In the genomic region with DNA sequence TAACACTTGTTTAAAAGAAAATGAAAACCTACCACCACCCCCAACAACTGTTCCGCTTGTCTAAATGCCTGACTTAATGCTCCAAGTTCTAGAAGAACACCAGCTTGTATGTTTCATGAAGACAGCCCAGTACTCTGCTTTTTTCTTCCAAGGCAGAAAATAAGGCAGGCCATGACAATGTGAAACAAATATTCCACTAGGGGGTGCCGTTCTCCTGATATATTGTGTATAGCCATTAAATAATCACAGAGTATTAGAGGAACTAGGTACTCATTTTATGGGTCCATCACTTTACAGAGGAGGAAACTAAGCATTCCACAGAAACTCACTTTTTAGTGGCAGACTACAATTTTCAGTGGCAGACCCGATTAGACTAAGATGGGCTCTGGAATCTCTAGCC, we compare ENCODE assay signal across 10 mouse cellular contexts. TPM values are rescaled to one million over a fixed set of nuclear protein-coding genes. Genes with fewer than 3 reads are reported as not detected.
DNase-seq lines count a peak whose midpoint lies in the region; ATAC-seq and TF ChIP-seq lines count a peak whose summit lies in the region.
"Had no signal": no experiment of that assay in that cellular context is flagged by ENCODE, and none has a peak within 500 bp of the region (broad histone marks: within the 10 kb centered on the region; RNA-seq: fewer than 3 reads in every experiment).

No protein-coding gene starts in this region.

- no peak for ATAC-seq in hindbrain, embryonic 14.5 days (ENCODE audit: low FRiP score)
- peak; percentile 68 for ATAC-seq in neutrophil, adult 5-6 weeks (ENCODE audit: extremely low read depth, insufficient number of reproducible peaks, low FRiP score, poor library complexity, severe bottlenecking)

- H3K27me3 ChIP-seq in MEL (ENCODE audit: control insufficient read depth in 1 of 2, insufficient read depth in 2 of 2, low read length in 2 of 2) = no peaks in the 10 kb centered on the region
- H3K27me3 ChIP-seq in hindbrain, embryonic 14.5 days (ENCODE audit: control insufficient read depth, insufficient read depth, low read length) = no peaks in the 10 kb centered on the region
- H3K27me3 ChIP-seq: embryonic facial prominence, embryonic 15.5 days; lung, embryonic 15.5 days had no signal

- H3K9me3 ChIP-seq in MEL (replicated peaks; ENCODE audit: insufficient read depth, low read length) = no peaks in the 10 kb centered on the region
- no peaks in the 10 kb centered on the region for H3K9me3 ChIP-seq in hindbrain, embryonic 14.5 days (ENCODE audit: control insufficient read depth, low read length)
- H3K9me3 ChIP-seq: embryonic facial prominence, embryonic 15.5 days; lung, embryonic 15.5 days had no signal

- peak; percentile 14 to 79 (median 66); a peak in 5 of 6 replicates for TF ChIP-seq CTCF in MEL (IDR thresholded peaks at IDR 0.05 in 2 of 3, conservative IDR thresholded peaks at IDR 0.05 in 1 of 3; ENCODE audit: control insufficient read depth in 1 of 3, insufficient read depth in 1 of 3, low read depth in 2 of 3, low read length in 3 of 3, poor library complexity in 1 of 3, severe bottlenecking in 1 of 3)

- H3K79me2 ChIP-seq in MEL (ENCODE audit: control insufficient read depth, insufficient read depth, low read length, poor library complexity) = no peaks in the 10 kb centered on the region

- no peak for TF ChIP-seq EP300 in MEL (IDR thresholded peaks at IDR 0.05; ENCODE audit: low read depth in 1 of 2, low read length in 2 of 2)

- TF ChIP-seq POLR2A in MEL (IDR thresholded peaks at IDR 0.05; ENCODE audit: control insufficient read depth in 1 of 2, insufficient read depth in 1 of 2, low read depth in 1 of 2, low read length in 2 of 2, poor library complexity in 1 of 2) = no peak

- peak; percentile 72 for TF ChIP-seq RAD21 in MEL (IDR thresholded peaks at IDR 0.05; ENCODE audit: low read depth, low read length)

- H3K4me3 ChIP-seq in MEL (ENCODE audit: control insufficient read depth in 1 of 2, insufficient read depth in 1 of 2, low read depth in 2 of 2, low read length in 2 of 2) = no peak overlapping the region
- H3K4me3 ChIP-seq in hindbrain, embryonic 14.5 days (replicated peaks; ENCODE audit: low read length) = no peak overlapping the region
- H3K4me3 ChIP-seq: embryonic facial prominence, embryonic 15.5 days; lung, embryonic 15.5 days had no signal

- WGBS in hindbrain, embryonic 14.5 days = 63% methylated on average over 3 of the region's 3 CpGs

- H3K9ac ChIP-seq in MEL (ENCODE audit: control insufficient read depth, low read depth, low read length, poor library complexity, severe bottlenecking) = no peak overlapping the region
- no peak overlapping the region for H3K9ac ChIP-seq in hindbrain, embryonic 14.5 days
- H3K9ac ChIP-seq: embryonic facial prominence, embryonic 15.5 days; lung, embryonic 15.5 days had no signal

- peak; percentile 68 for DNase-seq in left cerebral cortex, adult 11 months (ENCODE audit: low spot score)
- DNase-seq in left cerebral cortex, adult 8-10 months (ENCODE audit: low spot score in 2 of 2) = no peak
- peak; percentile 71 for DNase-seq in MEL (ENCODE audit: low read depth, low spot score)
- DNase-seq in cerebellum, postnatal 14 days = peak; percentile 74 to 79
- peak; percentile 87 for DNase-seq in hindbrain, embryonic 14.5 days (ENCODE audit: low spot score)
- DNase-seq in left cerebral cortex, postnatal 4 days = peak; percentile 21
- DNase-seq in gastrocnemius, postnatal 25 days = no peak

- intact Hi-C loops in left cerebral cortex, postnatal 4 days (cut with DNase I) = loop anchor here (5.0 kb wide), 1 partner anchor 316 kb away; no protein-coding TSS in a partner anchor

- H3K36me3 ChIP-seq in MEL (ENCODE audit: control insufficient read depth in 1 of 2, insufficient read depth in 2 of 2, low read length in 2 of 2) = peaks cover 2 to 25% of the 10 kb centered on the region in 2 experiments; a peak in 3 of 4 replicates
- H3K36me3 ChIP-seq in hindbrain, embryonic 14.5 days (replicated peaks; ENCODE audit: control insufficient read depth, insufficient read depth) = peaks cover 51% of the 10 kb centered on the region

- H3K27ac ChIP-seq in MEL (ENCODE audit: control insufficient read depth, low read depth, low read length) = no peak overlapping the region
- no peak overlapping the region for H3K27ac ChIP-seq in hindbrain, embryonic 14.5 days
- H3K27ac ChIP-seq: lung, embryonic 15.5 days had no signal

- no peaks in the 10 kb centered on the region for H3K4me1 ChIP-seq in MEL (ENCODE audit: control insufficient read depth in 1 of 2, insufficient read depth in 2 of 2, low read length in 2 of 2)
- no peaks in the 10 kb centered on the region for H3K4me1 ChIP-seq in hindbrain, embryonic 14.5 days (replicated peaks; ENCODE audit: control insufficient read depth, insufficient read depth, low read length)

- H3K4me2 ChIP-seq in hindbrain, embryonic 14.5 days (replicated peaks) = no peak overlapping the region
- H3K4me2 ChIP-seq: embryonic facial prominence, embryonic 15.5 days; lung, embryonic 15.5 days had no signal

TF ChIP-seq in MEL, 35 proteins besides CTCF, POLR2A, EP300 and RAD21:
- TF ChIP-seq SMC3 (IDR thresholded peaks at IDR 0.05; ENCODE audit: low read depth, low read length) (peak; percentile 70), SIN3A (IDR thresholded peaks at IDR 0.05; ENCODE audit: low read length) (peak; percentile 44; the same call in 1 of the 2 replicates), MYB (IDR thresholded peaks at IDR 0.05; ENCODE audit: low read depth, low read length) (no peak), ZC3H11A (IDR thresholded peaks at IDR 0.05; ENCODE audit: low read depth, low read length) (peak; percentile 42; the same call in 1 of the 2 replicates)

RNA-seq across cellular contexts. Expression of gene Nek9, which starts 7.2 kb away (rescaled TPM):
- 10 to 100 TPM; 37.2 to 40.5 (median 38.7) TPM for total RNA-seq in left cerebral cortex, adult 8-10 months (2022)
- total RNA-seq in MEL (2012; rRNA removed) = 19.0 and 23.4 TPM in 2 replicates
- polyA plus RNA-seq in MEL (2012; ENCODE audit: insufficient read depth in 1 of 2, insufficient read length in 2 of 2, low read depth in 1 of 2, low replicate concordance in 2 of 2, missing spikeins in 1 of 2) = 10 to 100 TPM in 1 of 2 experiments, not detected in 1; 32.2 TPM
- polyA plus RNA-seq in hindbrain, embryonic 14.5 days (2014; fragmentation: Nextera tagmentation; extraction: Ambion mirVana) = 9.5 and 10.0 TPM in 2 replicates
- 10 to 100 TPM; 28.9 to 32.0 TPM for total RNA-seq in left cerebral cortex, postnatal 4 days (2021)
- total RNA-seq in neutrophil, adult 5-6 weeks (2017) = 44.6 and 47.6 TPM in 2 replicates
- 10 to 100 TPM; 76.8 to 83.5 TPM for total RNA-seq in gastrocnemius, postnatal 25 days (2021)

RNA-seq across cellular contexts. Expression of gene Tmed10, which starts 28.3 kb away (rescaled TPM):
- 100 to 1,000 TPM; 169 to 181 (median 175) TPM for total RNA-seq in left cerebral cortex, adult 8-10 months (2022)
- total RNA-seq in MEL (2012; rRNA removed) = 60.2 and 61.6 TPM in 2 replicates
- 100 to 1,000 TPM in 1 of 2 experiments, 10 to 100 TPM in 1; 45.7 to 229 TPM for polyA plus RNA-seq in MEL (2012; ENCODE audit: insufficient read depth in 1 of 2, insufficient read length in 2 of 2, low read depth in 1 of 2, low replicate concordance in 2 of 2, missing spikeins in 1 of 2)
- polyA plus RNA-seq in hindbrain, embryonic 14.5 days (2014; fragmentation: Nextera tagmentation; extraction: Ambion mirVana) = 234 and 256 TPM in 2 replicates
- 100 to 1,000 TPM; 153 to 164 TPM for total RNA-seq in left cerebral cortex, postnatal 4 days (2021)
- 89.6 and 92.8 TPM in 2 replicates for total RNA-seq in neutrophil, adult 5-6 weeks (2017)
- 100 to 1,000 TPM in 1 of 2 experiments, 10 to 100 TPM in 1; 97.1 to 117 TPM for total RNA-seq in gastrocnemius, postnatal 25 days (2021)

RNA-seq across cellular contexts. Expression of gene Zc2hc1c, which starts 58.0 kb away (rescaled TPM):
- 1 to 10 TPM; 2.6 to 3.3 (median 3.0) TPM for total RNA-seq in left cerebral cortex, adult 8-10 months (2022)
- total RNA-seq in MEL (2012; rRNA removed) = 0.03 and 0.04 TPM in 2 replicates
- under 1 TPM in 1 of 2 experiments, not detected in 1; 0.39 TPM for polyA plus RNA-seq in MEL (2012; ENCODE audit: insufficient read depth in 1 of 2, insufficient read length in 2 of 2, low read depth in 1 of 2, low replicate concordance in 2 of 2, missing spikeins in 1 of 2)
- polyA plus RNA-seq in hindbrain, embryonic 14.5 days (2014; fragmentation: Nextera tagmentation; extraction: Ambion mirVana) = 1.9 and 2.0 TPM in 2 replicates
- under 1 TPM; 0.52 to 0.58 TPM for total RNA-seq in left cerebral cortex, postnatal 4 days (2021)
- not detected in 2 replicates for total RNA-seq in neutrophil, adult 5-6 weeks (2017)
- 1 to 10 TPM; 1.1 to 1.2 TPM for total RNA-seq in gastrocnemius, postnatal 25 days (2021)

RNA-seq across cellular contexts. Expression of gene Acyp1, which starts 58.1 kb away (rescaled TPM):
- 10 to 100 TPM; 28.9 to 36.7 (median 30.1) TPM for total RNA-seq in left cerebral cortex, adult 8-10 months (2022)
- 51.2 and 54.5 TPM in 2 replicates for total RNA-seq in MEL (2012; rRNA removed)
- polyA plus RNA-seq in MEL (2012; ENCODE audit: insufficient read depth in 1 of 2, insufficient read length in 2 of 2, low read depth in 1 of 2, low replicate concordance in 2 of 2, missing spikeins in 1 of 2) = 10 to 100 TPM in 1 of 2 experiments, not detected in 1; 47.4 TPM
- polyA plus RNA-seq in hindbrain, embryonic 14.5 days (2014; fragmentation: Nextera tagmentation; extraction: Ambion mirVana) = 46.8 and 59.1 TPM in 2 replicates
- total RNA-seq in left cerebral cortex, postnatal 4 days (2021) = 10 to 100 TPM; 15.3 to 15.8 TPM
- total RNA-seq in neutrophil, adult 5-6 weeks (2017) = 32.4 TPM in 2 replicates
- 10 to 100 TPM; 41.4 to 47.9 TPM for total RNA-seq in gastrocnemius, postnatal 25 days (2021)

Comparison
In these comparisons a context has a peak if more than half of its experiments do, and no peak if none do; other contexts are left out.
1. DNase-seq: peak in left cerebral cortex, adult 11 months (single experiment), MEL (single experiment), cerebellum, postnatal 14 days (2 of 2), hindbrain, embryonic 14.5 days (single experiment) and left cerebral cortex, postnatal 4 days (single experiment); none in left cerebral cortex, adult 8-10 months (0 of 2) and gastrocnemius, postnatal 25 days (single experiment).